Mouse (Mus musculus) thymus, postnatal 10 days (tissue): Measurements from ENCODE around the gene Pkig.
"Not testable (repeated sequence)": the region's sequence is repeated elsewhere in the genome, so short reads cannot be mapped to it uniquely, and the experiment has no call there.

Source experiments
- DNase-seq, 2 experiments: peaks; one replicate each; pipeline ENCODE4 v3.0.0; 2021; ENCODE audit warnings: low spot score in 2 of 2

Pkig gene

DNA sequence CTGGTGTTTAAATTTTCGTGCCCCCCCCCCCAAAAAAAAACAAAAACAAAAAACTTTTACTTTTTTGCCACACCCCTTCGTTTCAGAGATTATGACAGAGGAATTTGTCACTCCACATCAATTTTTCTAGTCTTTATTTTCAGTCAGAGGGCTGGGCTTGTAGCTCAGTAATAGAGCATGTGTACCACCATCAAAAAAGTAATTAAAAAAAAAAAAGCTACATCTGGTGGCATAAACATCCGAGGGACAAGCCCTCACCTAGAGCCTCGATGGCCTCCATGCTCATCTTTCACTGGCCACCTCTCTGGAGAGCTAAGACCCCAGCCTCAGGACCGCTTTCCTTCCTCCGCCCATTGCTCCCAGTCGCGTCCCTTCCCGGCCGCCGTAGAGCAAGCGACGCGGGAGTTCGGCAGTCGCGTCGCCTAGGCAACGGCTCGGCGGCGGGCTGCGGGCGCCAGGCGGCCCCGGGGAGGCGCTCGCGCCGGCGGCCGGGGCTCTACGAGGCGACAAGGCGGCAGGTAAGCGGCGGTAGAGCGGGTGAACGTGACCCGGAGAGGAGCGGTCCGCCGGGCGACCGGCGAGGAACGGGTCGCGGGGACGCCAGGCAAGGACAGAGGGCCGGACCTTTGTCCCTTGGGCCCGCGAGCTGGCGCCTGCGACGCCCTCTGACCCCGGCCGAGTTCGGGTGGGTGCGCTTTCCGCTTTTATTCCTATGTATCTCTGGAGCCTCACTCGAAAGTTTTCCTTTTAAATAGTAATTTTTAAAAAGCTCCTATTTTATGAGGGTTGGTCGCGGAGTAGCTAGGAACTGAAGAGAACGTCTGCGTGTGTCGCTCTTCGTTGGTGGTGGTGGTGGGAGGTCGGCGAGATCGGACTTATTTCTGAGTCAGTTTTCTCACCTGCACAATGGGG is at the start of gene Pkig:
TSS of gene Pkig (plus strand) at position 412 of the 912 bp plus-strand sequence.
- DNase-seq: peak; percentile 74 to 82

GRCm38 (mm10) chr2:163609281-163609975 is 48.8 kb upstream of the Pkig start:
- DNase-seq: no peak

- DNase-seq: no peak
Observed at GRCm38 (mm10) chr2:163611176-163611575, 47.0 kb upstream of the Pkig start.

DNA sequence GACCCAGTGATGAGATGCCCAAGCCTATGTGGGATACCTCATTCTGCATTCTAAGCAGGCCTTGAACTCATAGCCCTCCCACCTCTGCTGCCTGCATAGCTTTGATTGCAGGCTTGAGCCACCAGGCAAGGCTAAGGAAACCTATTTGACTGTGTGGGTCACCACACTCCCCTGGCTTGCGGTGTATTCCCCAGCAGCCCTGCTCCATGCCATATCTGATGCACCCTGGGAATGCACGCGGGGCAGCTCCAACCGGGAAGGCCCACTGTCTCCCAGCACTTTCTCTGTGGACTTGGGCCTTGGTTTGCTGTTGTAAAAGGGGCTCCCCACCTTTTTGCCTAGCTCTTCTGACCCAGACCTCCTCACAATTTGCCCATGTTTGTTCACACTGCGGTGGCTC is 45.0 kb upstream of the Pkig start:
- no peak for DNase-seq

DNA sequence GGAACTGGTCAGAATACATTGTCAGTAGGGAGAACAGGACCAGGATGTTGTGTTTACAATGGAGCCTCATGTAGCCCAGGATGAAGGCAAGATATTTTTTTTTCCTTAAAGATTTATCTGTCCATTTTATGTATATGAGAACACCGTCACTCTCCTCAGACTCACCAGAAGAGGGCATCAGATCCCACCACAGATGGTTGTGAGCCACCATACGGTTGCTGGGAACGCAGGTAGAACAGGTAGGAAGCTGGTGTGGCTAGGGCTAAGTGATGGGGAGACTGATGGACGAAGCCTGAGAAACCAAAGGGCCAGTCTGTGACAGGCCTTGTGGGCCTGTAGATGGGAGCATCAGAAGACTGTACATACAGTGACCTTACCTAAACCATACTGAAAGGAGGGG is 44.2 kb upstream of the Pkig start:
- DNase-seq: no peak

GRCm38 (mm10) chr2:163615401-163615800 is 42.8 kb upstream of the Pkig start:
- no peak for DNase-seq

- no peak for DNase-seq
Observed at GRCm38 (mm10) chr2:163615906-163616651, 42.1 kb upstream of the Pkig start.

- DNase-seq: no peak
Observed at GRCm38 (mm10) chr2:163616652-163617227, 41.4 kb upstream of the Pkig start.

DNA sequence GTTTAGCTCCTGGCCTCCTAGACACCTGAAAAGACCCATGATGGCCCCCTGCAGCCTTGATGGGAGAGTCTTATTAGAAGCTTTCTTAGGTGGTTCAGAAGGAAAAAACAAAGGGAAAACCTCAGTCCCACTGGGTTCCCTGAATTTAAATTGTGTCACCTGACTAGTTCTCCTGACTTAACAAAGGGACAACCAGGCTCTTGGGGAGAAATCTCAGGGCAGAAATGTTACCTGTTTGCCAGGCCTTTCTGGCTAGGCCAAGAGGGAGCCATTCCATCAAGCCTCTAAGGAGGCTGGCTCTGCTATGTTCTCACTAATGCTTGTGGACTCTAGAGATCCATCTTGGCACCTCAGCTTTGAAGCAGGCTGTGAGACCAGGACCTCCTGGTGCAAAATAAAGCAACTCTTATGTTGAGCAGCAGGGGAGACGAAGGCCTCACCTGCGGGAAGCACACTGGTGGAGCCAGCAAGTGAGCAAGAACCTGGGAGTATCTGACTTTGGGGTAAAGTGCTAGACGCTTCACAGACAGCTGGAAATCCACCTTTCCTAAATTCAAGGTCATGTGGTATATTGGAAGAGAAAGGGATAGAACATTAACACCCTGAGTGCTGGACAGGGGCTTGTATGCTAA is 40.8 kb upstream of the Pkig start:
- DNase-seq: no peak

DNA sequence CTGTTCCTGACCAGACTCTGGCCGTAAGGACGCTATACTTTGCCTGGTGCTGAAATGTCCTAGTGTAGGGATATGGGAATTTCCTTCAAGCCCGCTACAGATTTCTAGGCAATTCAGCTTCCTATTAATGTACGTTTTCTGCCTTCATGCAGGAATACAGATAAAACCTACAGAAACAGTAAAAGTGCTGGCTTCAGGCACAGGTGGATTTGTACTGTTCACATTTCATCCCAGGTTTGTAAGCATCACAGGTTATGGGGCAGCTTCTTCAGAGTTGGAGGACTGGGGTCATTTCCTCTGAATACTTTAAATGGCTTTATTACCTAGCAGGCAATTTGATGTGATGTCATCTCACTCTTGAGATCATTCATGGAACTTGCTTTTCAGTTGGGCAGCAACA is 40.3 kb upstream of the Pkig start:
- DNase-seq: no peak

GRCm38 (mm10) chr2:163620451-163620850 is 37.7 kb upstream of the Pkig start:
- DNase-seq: no peak

DNA sequence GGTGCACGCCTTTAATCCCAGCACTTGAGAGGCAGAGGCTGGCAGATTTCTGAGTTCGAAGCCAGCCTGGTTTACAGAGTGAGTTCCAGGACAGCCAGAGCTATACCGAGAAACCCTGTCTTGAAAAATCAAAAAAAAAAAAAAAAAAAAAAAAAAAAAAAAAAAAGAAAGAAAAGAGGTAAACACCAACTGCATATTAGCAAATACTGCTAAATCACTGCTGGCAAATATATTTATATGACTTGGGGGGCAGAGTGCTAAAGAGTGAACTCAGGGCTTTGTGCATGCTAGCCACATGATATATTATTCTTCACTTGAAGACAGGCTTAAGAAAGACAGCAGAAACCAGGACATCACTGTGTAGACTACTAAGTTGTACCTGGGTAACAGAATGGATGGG is 36.8 kb upstream of the Pkig start:
- DNase-seq: not testable (repeated sequence)

GRCm38 (mm10) chr2:163631223-163631622 is 27.0 kb upstream of the Pkig start:
- no peak for DNase-seq

- no peak for DNase-seq
Observed at GRCm38 (mm10) chr2:163631715-163632114, 26.5 kb upstream of the Pkig start.

GRCm38 (mm10) chr2:163634211-163634610 is 24.0 kb upstream of the Pkig start:
- DNase-seq: no peak

GRCm38 (mm10) chr2:163636057-163636456 is 22.1 kb upstream of the Pkig start:
- no peak for DNase-seq

- DNase-seq: no peak
Observed at GRCm38 (mm10) chr2:163637655-163638266, 20.4 kb upstream of the Pkig start.

GRCm38 (mm10) chr2:163640493-163640892 is 17.7 kb upstream of the Pkig start:
- DNase-seq: no peak

- DNase-seq: no peak
Observed at GRCm38 (mm10) chr2:163641681-163642080, 16.5 kb upstream of the Pkig start.

GRCm38 (mm10) chr2:163642685-163643575 is 15.3 kb upstream of the Pkig start:
- no peak for DNase-seq
